Mouse (Mus musculus) left cerebral cortex, postnatal 25 days (tissue): ENCODE data around the gene Ndufb8. TPM values are rescaled to one million over a fixed set of nuclear protein-coding genes. Genes with fewer than 3 reads are reported as not detected.

Experiments used
- DNase-seq, 2 experiments: peaks; one replicate each; pipeline ENCODE4 v3.0.0; 2022; ENCODE audit warnings: low spot score in 2 of 2, mixed read lengths in 1 of 2
- intact Hi-C: fragments of 180-260 bp; cut with DNase I; formaldehyde crosslinking; loops from one replicate; pipeline ENCODE4 v1.15.1; 2025
- total RNA-seq, 2 experiments: library from RNA; stranded (reverse); gene quantifications; 2 replicates each; pipeline ENCODE4 v1.2.3; 2021

Ndufb8 gene
- total RNA-seq, 2 experiments from 2014 or later: 360 to 373 TPM

DNA sequence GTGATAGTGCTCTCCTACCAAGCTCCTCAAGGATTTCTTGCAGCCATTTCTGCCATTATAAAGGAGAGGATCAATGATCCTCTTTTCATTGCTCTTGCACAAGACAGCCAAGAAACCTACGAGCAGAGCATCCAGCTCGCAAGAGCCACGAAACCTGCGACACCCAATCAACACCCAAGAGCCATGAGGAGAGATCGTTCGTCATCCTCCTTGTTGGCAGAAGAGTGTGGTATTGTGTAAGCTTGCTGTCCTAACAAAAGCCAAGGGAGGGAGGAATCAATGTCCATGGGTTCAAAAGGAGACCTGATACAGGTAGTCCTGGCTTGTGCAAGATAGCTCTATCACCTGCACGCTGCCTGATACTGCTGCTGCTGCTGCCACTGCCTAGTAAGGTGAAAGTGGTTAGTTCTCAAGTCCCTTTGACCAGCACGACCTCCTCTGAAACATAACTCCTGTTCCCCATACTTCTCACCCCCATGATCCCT lies 12.5 kb downstream of the Ndufb8 start:
- intact Hi-C loops: loop anchor here (5.0 kb wide), 1 partner anchor 170 kb away; no protein-coding TSS in a partner anchor
- DNase-seq: no peak

DNA sequence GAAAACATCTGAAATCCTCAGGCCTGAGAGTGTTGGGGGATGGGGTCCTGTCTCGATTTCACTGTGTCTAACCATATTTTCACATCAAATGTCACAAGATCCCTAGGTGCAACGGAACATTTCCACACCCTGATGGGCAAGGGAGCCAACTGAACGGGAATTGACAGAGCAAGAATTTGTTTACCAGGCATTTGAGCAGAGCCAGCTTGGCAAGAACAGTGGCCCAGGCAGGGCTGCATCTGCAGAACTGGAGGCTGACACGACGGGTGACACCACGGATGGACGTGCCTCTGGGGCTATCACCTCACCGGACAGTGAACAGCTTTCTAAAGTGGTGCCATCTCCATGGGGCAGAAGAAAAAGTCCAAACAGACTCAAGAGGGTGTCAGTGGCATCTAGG lies 17.8 kb downstream of the Ndufb8 start:
- intact Hi-C loops: loop anchor here (5.0 kb wide), 2 partner anchors 100 to 390 kb away; partner anchors contain the start of gene Bloc1s2

DNA sequence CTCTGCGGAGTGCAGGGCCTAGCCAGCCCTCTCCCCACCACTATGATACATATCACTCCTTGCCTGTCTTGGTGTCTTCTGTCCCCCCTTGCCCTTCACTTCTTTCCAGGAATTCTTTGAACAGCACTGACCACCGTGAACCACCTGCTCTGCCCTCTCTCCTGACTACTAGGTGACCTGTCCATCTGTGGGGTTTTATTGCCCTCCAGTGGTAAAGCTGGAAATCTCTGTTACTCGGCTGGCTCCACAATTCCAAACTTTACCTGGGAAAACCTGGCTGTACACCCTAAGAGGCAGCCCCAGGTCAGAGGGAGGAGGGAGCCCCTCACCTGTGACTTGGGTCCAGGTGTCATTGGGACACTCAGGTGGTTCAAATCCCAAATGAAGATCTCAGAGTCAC lies 19.9 kb downstream of the Ndufb8 start:
- intact Hi-C loops: loop anchor here (5.0 kb wide), 2 partner anchors 98 to 388 kb away; partner anchors contain the start of gene Bloc1s2
- DNase-seq: no peak

More for the DNA sequence above, 17.8 kb downstream of the Ndufb8 start:
- DNase-seq: no peak

DNA sequence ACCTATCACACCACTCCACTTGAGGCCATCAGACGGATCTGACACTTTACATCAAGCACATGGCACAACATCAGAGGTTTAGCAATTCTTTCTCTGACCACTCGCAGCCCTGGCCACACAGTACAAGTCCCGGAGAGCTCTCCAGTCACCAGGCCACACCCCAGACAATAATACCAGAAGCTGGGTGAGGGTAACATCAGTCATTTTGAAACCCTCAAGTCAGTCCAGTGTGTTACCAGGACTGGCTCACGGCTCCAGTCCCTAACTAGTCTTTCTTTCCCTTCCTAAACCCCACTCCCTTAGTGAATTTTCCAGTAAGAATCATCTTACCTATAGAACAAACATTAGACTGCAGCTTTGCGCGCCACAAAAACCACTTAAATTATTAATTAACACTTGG lies 25.2 kb downstream of the Ndufb8 start:
- intact Hi-C loops: loop anchor here (5.0 kb wide), 1 partner anchor 58 kb away; no protein-coding TSS in a partner anchor
- no peak for DNase-seq

GRCm38 (mm10) chr19:44525551-44526205 lies 29.6 kb downstream of the Ndufb8 start:
- no peak for DNase-seq
- intact Hi-C loops: no loop called here

GRCm38 (mm10) chr19:44519152-44519551 lies 36.1 kb downstream of the Ndufb8 start:
- no peak for DNase-seq
- intact Hi-C loops: loop anchor here (10.0 kb wide), 1 partner anchor 904 kb away; the partner anchor contains the start of gene Nkx2-3

DNA sequence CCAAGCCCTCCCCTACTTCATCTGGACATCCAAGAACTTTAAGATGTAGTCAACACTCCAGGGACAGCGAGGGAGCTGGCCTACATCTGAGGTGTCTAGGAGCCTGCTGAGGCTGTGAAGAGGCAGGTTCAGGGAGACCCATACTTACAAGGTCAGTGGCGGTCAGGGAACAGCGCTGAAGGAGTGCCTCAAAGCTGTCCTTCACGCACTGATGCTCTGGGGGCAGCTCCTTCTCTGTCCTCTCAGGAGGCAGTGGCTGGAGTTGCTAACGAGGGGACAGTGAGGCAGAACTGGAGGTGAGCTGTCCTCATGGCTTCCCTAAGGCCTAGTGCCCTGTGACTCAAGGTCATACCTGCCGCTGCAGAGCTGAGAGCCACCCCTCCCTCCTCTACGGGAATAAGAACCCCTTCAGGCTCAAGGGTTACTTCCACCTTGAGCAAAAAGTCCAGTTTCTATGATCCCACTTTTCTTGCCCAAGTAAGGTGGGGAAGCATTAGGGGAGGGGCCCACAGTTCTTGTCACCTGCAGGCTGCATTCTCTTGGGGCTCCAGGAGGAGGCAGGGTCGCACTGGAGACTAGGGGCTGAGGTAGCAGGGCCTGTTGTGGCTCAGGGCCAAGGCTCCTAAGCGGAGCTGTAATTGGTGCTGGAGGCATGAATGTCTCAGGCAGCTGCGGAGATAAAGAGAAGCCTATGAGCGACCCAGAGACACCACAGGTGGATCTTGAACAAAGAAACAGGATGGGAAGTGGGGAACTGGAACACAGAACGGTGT lies 37.1 kb downstream of the Ndufb8 start:
- no peak for DNase-seq
- intact Hi-C loops: loop anchor here (10.0 kb wide), 1 partner anchor 903 kb away; the partner anchor contains the start of gene Nkx2-3

- intact Hi-C loops: loop anchor here (10.0 kb wide), 1 partner anchor 901 kb away; the partner anchor contains the start of gene Nkx2-3
- no peak for DNase-seq
Measured at GRCm38 (mm10) chr19:44515769-44516168, 39.5 kb downstream of the Ndufb8 start.

DNA sequence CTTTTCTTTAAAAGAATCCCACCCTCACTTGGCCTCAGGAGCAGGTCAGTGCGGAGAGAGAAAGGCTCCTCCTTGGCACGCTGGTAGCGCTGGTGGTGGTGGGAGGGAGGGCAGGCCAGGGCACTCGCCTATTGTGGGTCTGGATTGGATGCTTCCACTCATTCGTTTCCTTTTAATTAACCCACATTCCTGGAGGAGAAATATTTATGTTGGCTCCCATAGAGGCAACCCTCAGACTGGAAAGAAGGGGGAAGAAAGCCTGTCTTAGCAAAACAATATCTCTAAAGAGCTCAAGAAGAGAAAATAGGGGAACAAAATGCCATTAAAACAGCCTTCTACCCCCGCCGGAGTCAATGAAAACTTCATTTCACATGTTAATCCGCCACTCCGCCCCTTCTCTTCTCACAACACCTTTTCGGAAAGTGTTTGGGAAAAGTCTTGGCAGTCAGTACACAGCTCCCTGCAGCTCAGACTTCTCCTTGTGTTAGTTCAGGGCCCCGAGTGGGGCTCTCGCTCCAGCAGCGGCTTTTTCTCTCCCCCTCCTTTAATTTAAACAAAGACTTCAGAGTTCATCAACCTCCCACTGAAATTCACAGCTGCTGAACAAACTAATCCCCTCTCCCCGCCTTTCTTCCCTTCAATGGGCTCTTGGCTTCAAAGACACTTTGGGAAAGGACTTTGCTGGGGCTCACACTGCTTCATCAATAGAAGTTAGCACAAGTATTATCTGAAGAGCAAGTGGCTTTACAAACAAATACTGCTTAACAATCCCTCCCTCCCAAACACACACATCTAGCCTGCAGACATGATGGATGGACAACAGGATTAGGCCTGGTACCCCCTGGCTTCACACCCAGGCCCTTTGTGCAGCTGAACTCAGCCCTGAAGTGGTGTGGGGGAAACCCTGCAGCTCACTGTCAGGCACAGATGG lies 40.5 kb downstream of the Ndufb8 start:
- intact Hi-C loops: loop anchor here (5.0 to 10.0 kb wide), 2 partner anchors 718 to 900 kb away; partner anchors contain the start of gene Nkx2-3
- no peak for DNase-seq

GRCm38 (mm10) chr19:44513921-44514482 lies 41.2 kb downstream of the Ndufb8 start:
- DNase-seq: no peak
- intact Hi-C loops: loop anchor here (5.0 to 10.0 kb wide), 2 partner anchors 718 to 899 kb away; partner anchors contain the start of gene Nkx2-3

- intact Hi-C loops: loop anchor here (5.0 to 10.0 kb wide), 2 partner anchors 719 to 898 kb away; partner anchors contain the start of gene Nkx2-3
- DNase-seq: no peak
Measured at GRCm38 (mm10) chr19:44513054-44513833, 42.0 kb downstream of the Ndufb8 start.

DNA sequence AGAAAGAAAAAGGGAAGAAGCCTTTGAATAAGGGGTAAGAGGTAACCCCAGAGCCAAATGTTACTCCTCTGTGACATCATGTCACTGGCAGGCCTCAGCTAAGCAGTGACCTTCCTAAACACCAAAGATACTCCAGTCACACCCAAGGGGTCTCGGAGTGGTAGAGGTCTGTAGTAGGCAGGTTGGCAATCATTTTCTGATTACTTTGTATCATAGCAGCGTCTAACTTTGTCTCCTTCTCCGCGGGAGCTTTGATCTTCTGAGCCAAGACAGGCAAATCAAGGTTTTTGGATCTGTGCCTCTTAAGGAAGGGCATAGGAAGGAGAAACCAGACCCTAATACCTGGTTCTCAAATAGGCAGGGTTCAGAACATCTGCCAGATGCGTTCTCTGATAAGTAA lies 42.6 kb downstream of the Ndufb8 start:
- intact Hi-C loops: loop anchor here (5.0 to 10.0 kb wide), 2 partner anchors 720 to 898 kb away; partner anchors contain the start of gene Nkx2-3
- no peak for DNase-seq

DNA sequence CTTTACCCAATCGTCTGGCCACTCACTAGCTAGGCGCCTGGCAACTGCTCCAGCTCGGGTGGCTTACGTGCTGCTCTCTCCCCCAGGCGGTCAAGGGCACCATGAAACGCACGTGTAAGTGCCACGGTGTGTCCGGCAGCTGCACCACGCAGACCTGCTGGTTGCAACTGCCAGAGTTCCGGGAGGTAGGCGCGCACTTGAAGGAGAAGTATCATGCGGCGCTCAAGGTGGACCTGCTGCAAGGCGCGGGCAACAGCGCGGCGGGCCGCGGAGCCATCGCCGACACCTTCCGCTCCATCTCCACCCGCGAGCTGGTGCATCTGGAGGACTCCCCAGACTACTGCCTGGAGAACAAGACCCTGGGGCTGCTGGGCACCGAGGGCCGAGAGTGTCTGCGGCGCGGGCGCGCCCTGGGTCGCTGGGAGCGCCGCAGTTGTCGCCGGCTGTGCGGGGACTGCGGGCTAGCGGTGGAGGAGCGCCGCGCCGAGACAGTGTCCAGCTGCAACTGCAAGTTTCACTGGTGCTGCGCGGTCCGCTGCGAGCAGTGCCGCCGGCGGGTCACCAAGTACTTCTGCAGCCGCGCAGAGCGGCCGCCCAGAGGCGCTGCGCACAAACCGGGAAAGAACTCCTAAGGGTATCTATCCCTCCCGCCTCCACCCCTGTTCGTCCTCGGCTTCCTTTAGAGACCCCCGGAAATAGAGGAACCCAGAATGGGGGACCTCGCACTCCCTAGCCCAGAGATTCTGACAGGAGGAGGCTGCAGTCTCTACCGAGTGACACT lies 43.6 kb downstream of the Ndufb8 start:
- peak; percentile 4 to 9 for DNase-seq
- intact Hi-C loops: loop anchor here (5.0 to 10.0 kb wide), 2 partner anchors 721 to 897 kb away; partner anchors contain the start of gene Nkx2-3

DNA sequence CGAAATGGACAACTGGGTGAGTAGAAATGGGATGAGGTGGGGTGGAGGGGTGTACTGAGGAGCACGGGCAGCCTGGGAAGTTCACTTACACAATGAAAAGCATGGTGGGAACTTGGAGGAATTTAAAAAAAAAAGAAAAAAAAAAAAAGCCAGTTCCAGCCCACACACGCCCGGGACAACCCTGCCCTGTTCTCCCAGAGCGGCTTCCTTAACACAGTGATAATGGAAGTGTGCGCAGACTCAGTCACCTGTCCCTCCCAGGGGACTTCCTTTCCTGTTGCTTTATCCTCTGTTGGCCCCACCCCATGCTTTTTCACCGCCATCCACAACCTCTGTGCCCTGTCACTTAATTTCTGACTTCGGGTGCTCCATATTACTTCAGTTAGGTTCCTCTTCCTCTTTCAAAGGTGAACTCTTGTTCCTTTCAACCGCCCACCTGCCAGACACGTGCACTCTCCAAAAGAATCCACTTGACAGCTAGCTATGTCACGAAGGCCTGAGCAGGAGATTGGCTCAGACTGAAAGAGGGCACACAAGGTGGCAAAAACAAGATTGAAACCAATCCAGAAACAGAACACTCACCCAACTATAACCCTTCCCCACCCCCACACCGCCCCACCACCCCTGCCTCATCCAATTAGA lies 44.6 kb downstream of the Ndufb8 start:
- DNase-seq: no peak
- intact Hi-C loops: loop anchor here (5.0 to 10.0 kb wide), 2 partner anchors 722 to 896 kb away; partner anchors contain the start of gene Nkx2-3

- intact Hi-C loops: no loop called here
- DNase-seq: no peak
Measured at GRCm38 (mm10) chr19:44502741-44503140, 52.5 kb downstream of the Ndufb8 start.

GRCm38 (mm10) chr19:44501925-44502324 lies 53.3 kb downstream of the Ndufb8 start:
- no peak for DNase-seq
- intact Hi-C loops: no loop called here

DNA sequence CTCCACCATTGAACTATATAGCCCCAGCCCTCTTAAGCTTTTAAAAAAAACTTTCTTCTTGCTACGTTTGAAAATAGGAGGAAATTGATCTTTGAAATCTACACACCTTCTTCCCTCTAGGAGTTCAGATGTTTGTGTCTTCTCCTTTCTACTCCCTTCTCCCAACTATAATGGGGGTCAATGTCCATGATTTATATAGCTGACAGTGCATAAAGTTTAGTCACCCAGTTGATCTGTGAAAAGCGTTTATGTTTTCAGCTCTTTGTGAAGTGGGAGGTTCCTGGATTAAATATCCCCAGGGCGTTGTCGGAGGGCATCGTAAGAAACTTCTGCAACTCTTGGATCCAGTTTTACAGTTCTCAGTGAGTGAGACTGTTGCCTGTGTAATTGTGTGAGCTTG lies 55.0 kb downstream of the Ndufb8 start:
- intact Hi-C loops: no loop called here
- no peak for DNase-seq
